Mouse (Mus musculus) MEL (cell line): ENCODE results near the gene Clec16a. TPM values are rescaled to one million over a fixed set of nuclear protein-coding genes. Genes with fewer than 3 reads are reported as not detected.

ENCODE experiments used
- DNase-seq: peaks from one replicate; pipeline ENCODE4 v3.0.0; 2011; ENCODE audit warnings: low read depth, low spot score
- H3K27ac ChIP-seq: 2 replicates; pipeline ENCODE4 v1.5.1; 2012; ENCODE audit warnings: low read depth, mild to moderate bottlenecking, control low read depth, low read length, moderate library complexity; ENCODE audit not compliant: control insufficient read depth
- H3K27me3 ChIP-seq, 2 experiments: fragments of 150-350 bp in 1 of 2; sonication (generic) in 1 of 2; 2 replicates each; pipeline ENCODE4 v1.6.1; 2012; ENCODE audit warnings: low read length in 2 of 2, mild to moderate bottlenecking in 2 of 2, improper control_type of control experiment in 1 of 2, moderate library complexity in 1 of 2; ENCODE audit not compliant: insufficient read depth in 2 of 2, control insufficient read depth in 1 of 2
- H3K36me3 ChIP-seq, 2 experiments: 2 replicates each; pipeline ENCODE4 v1.6.1; 2012 to 2014; ENCODE audit warnings: low read length in 2 of 2, improper control_type of control experiment in 1 of 2, inconsistent platforms in 1 of 2, mild to moderate bottlenecking in 1 of 2; ENCODE audit not compliant: insufficient read depth in 2 of 2, control insufficient read depth in 1 of 2
- H3K4me1 ChIP-seq, 2 experiments: fragments of 150-350 bp in 1 of 2; sonication (generic) in 1 of 2; 2 replicates each; pipeline ENCODE4 v1.6.1; 2012; ENCODE audit warnings: low read length in 2 of 2, improper control_type of control experiment in 1 of 2, mild to moderate bottlenecking in 1 of 2; ENCODE audit not compliant: insufficient read depth in 2 of 2, control insufficient read depth in 1 of 2
- H3K4me3 ChIP-seq, 2 experiments: fragments of 150-350 bp in 1 of 2; sonication (generic) in 1 of 2; 2 replicates each; pipeline ENCODE4 v1.5.1; 2012; ENCODE audit warnings: low read depth in 2 of 2, low read length in 2 of 2, mild to moderate bottlenecking in 2 of 2, moderate library complexity in 2 of 2, control low read depth in 1 of 2, improper control_type of control experiment in 1 of 2; ENCODE audit not compliant: control insufficient read depth in 1 of 2, insufficient read depth in 1 of 2
- H3K79me2 ChIP-seq: 2 replicates; pipeline ENCODE4 v1.6.1; 2012; ENCODE audit warnings: mild to moderate bottlenecking, low read length, moderate library complexity; ENCODE audit not compliant: control insufficient read depth, poor library complexity, insufficient read depth
- H3K9ac ChIP-seq: 2 replicates; pipeline ENCODE4 v1.6.1; 2012; ENCODE audit warnings: low read depth, mild to moderate bottlenecking, control low read depth, low read length, moderate library complexity; ENCODE audit not compliant: control insufficient read depth, poor library complexity, severe bottlenecking
- H3K9me3 ChIP-seq: fragments of 150-350 bp; sonication (generic); replicated peaks from 2 replicates; pipeline ENCODE4 v1.6.1; 2012; ENCODE audit warnings: mild to moderate bottlenecking, low read length, improper control_type of control experiment, moderate library complexity; ENCODE audit not compliant: insufficient read depth
- CTCF ChIP-seq, 3 experiments: IDR thresholded peaks in 2 of 3; conservative IDR thresholded peaks in 1 of 3; 2 replicates each; pipeline ENCODE4 v1.5.1; 2011 to 2012; ENCODE audit warnings: low read length in 3 of 3, low read depth in 2 of 3, mild to moderate bottlenecking in 2 of 3, improper control_type of control experiment in 1 of 3, inconsistent platforms in 1 of 3, mixed read lengths in 1 of 3, moderate library complexity in 1 of 3; ENCODE audit not compliant: control insufficient read depth in 1 of 3, insufficient read depth in 1 of 3, poor library complexity in 1 of 3, severe bottlenecking in 1 of 3
- E2F4 ChIP-seq: IDR thresholded peaks from 2 replicates; pipeline ENCODE4 v1.6.1; 2011; ENCODE audit warnings: low read depth, low read length, improper control_type of control experiment, borderline replicate concordance
- ELF1 ChIP-seq: IDR thresholded peaks from 2 replicates; pipeline ENCODE4 v1.6.1; 2014; ENCODE audit warnings: low read depth, mild to moderate bottlenecking, inconsistent platforms, low read length, improper control_type of control experiment, moderate library complexity
- ETS1 ChIP-seq: IDR thresholded peaks from 2 replicates; pipeline ENCODE4 v1.6.1; 2012; ENCODE audit warnings: low read depth, mild to moderate bottlenecking, inconsistent platforms, low read length, improper control_type of control experiment, moderate library complexity
- GABPA ChIP-seq: IDR thresholded peaks from 2 replicates; pipeline ENCODE4 v1.6.1; 2012; ENCODE audit warnings: low read depth, mild to moderate bottlenecking, inconsistent platforms, low read length, improper control_type of control experiment, moderate library complexity
- HCFC1 ChIP-seq: IDR thresholded peaks from 2 replicates; pipeline ENCODE4 v1.6.1; 2012; ENCODE audit warnings: low read depth, mild to moderate bottlenecking, inconsistent platforms, low read length, improper control_type of control experiment, moderate library complexity
- RAD21 ChIP-seq: IDR thresholded peaks from 2 replicates; pipeline ENCODE4 v1.6.1; 2011; ENCODE audit warnings: mild to moderate bottlenecking, low read depth, low read length, improper control_type of control experiment
- RCOR1 ChIP-seq: IDR thresholded peaks from 2 replicates; pipeline ENCODE4 v1.6.1; 2012; ENCODE audit warnings: low read depth, mild to moderate bottlenecking, inconsistent platforms, low read length, improper control_type of control experiment
- SMC3 ChIP-seq: IDR thresholded peaks from 2 replicates; pipeline ENCODE4 v1.6.1; 2011; ENCODE audit warnings: low read depth, low read length, improper control_type of control experiment
- TBP ChIP-seq: IDR thresholded peaks from 2 replicates; pipeline ENCODE4 v1.8.0; 2011; ENCODE audit warnings: low read depth, low read length, improper control_type of control experiment
- USF1 ChIP-seq: IDR thresholded peaks from 2 replicates; pipeline ENCODE4 v1.6.1; 2014; ENCODE audit warnings: low read depth, mild to moderate bottlenecking, inconsistent platforms, low read length, improper control_type of control experiment, moderate library complexity
- ZC3H11A ChIP-seq: IDR thresholded peaks from 2 replicates; pipeline ENCODE4 v1.6.1; 2012; ENCODE audit warnings: low read depth, mild to moderate bottlenecking, inconsistent platforms, low read length, improper control_type of control experiment
- polyA plus RNA-seq, 2 experiments: library from polyadenylated mRNA; stranded (reverse) in 1 of 2; unstranded in 1 of 2; fragments of >175 nt in 1 of 2; fragments of >200 nt in 1 of 2; gene quantifications; 2 replicates each; pipeline versions ENCODE4 v1.2.1 to v1.2.4; 2012; ENCODE audit warnings: low replicate concordance in 2 of 2, low read depth in 1 of 2; ENCODE audit not compliant: insufficient read length in 2 of 2, insufficient read depth in 1 of 2, missing spikeins in 1 of 2
- total RNA-seq: library from RNA; depleted of rRNA; stranded (reverse); fragments of 300-350 nt; gene quantifications from 2 replicates; pipeline ENCODE4 v1.2.3, GENCODE M21; 2012

Gene Clec16a
- total and polyA plus RNA-seq, 3 experiments = 10.4 to 49.3 (median 22.1) TPM

GRCm38 (mm10) chr16:10518030-10518429 lies 27.1 kb upstream of the Clec16a start:
- no peaks in the 10 kb centered on the region for H3K9me3 ChIP-seq
- peaks cover 0 to 4% of the 10 kb centered on the region in 2 experiments; a peak in 1 of 4 replicates for H3K27me3 ChIP-seq
- H3K4me1 ChIP-seq = no peaks in the 10 kb centered on the region
- H3K4me3 ChIP-seq = no peak overlapping the region
- DNase-seq = no peak
- no peaks in the 10 kb centered on the region for H3K79me2 ChIP-seq
- H3K27ac ChIP-seq = no peak overlapping the region
- TF ChIP-seq ETS1 = no peak
- TF ChIP-seq RCOR1 = no peak
- no peak for TF ChIP-seq ELF1
- TF ChIP-seq TBP = no peak
- TF ChIP-seq GABPA = no peak
- TF ChIP-seq E2F4 = no peak
- peak in 1 of 3 experiments; percentile 21; a peak in 2 of 6 replicates for TF ChIP-seq CTCF (IDR thresholded peaks at IDR 0.05 in 2 of 3, conservative IDR thresholded peaks at IDR 0.05 in 1 of 3; ENCODE audit: control insufficient read depth in 1 of 3, insufficient read depth in 1 of 3, low read depth in 2 of 3, low read length in 3 of 3, poor library complexity in 1 of 3, severe bottlenecking in 1 of 3)
- no peak overlapping the region for H3K9ac ChIP-seq
- H3K36me3 ChIP-seq = no peaks in the 10 kb centered on the region

GRCm38 (mm10) chr16:10520908-10521614 lies 24.1 kb upstream of the Clec16a start:
- H3K9ac ChIP-seq = no peak overlapping the region
- H3K27ac ChIP-seq = no peak overlapping the region
- TF ChIP-seq TBP (no peak), ZC3H11A (peak; percentile 25; the same call in 1 of the 2 replicates), CTCF (IDR thresholded peaks at IDR 0.05 in 2 of 3, conservative IDR thresholded peaks at IDR 0.05 in 1 of 3; ENCODE audit: control insufficient read depth in 1 of 3, insufficient read depth in 1 of 3, low read depth in 2 of 3, low read length in 3 of 3, poor library complexity in 1 of 3, severe bottlenecking in 1 of 3) (peak; percentile 68 to 77 (median 73)), USF1 (no peak), SMC3 (peak; percentile 74), RAD21 (peak; percentile 66)
- DNase-seq = peak; percentile 76
- H3K79me2 ChIP-seq = no peaks in the 10 kb centered on the region
- peaks cover 0 to 4% of the 10 kb centered on the region in 2 experiments; a peak in 1 of 4 replicates for H3K27me3 ChIP-seq
- no peak overlapping the region for H3K4me3 ChIP-seq
- H3K36me3 ChIP-seq = no peaks in the 10 kb centered on the region
- no peaks in the 10 kb centered on the region for H3K9me3 ChIP-seq
- 0 out of 4 replicates have a peak, but pooled peaks cover 0 to 5% of the 10 kb centered on the region in 2 experiments for H3K4me1 ChIP-seq

- 0 out of 4 replicates have a peak, but pooled peaks cover 0 to 5% of the 10 kb centered on the region in 2 experiments for H3K4me1 ChIP-seq
- H3K27ac ChIP-seq = no peak overlapping the region
- peak; percentile 69 for DNase-seq
- H3K9me3 ChIP-seq = no peaks in the 10 kb centered on the region
- no peaks in the 10 kb centered on the region for H3K36me3 ChIP-seq
- H3K4me3 ChIP-seq = no peak overlapping the region
- H3K9ac ChIP-seq = no peak overlapping the region
- no peaks in the 10 kb centered on the region for H3K79me2 ChIP-seq
- H3K27me3 ChIP-seq = peaks cover 0 to 2% of the 10 kb centered on the region in 2 experiments; a peak in 1 of 4 replicates
- TF ChIP-seq ZC3H11A (0 out of 2 replicates have a peak, but pooled peaks have one; percentile 3), SMC3 (peak; percentile 61), GABPA (no peak), RAD21 (peak; percentile 40), HCFC1 (no peak), CTCF (IDR thresholded peaks at IDR 0.05 in 2 of 3, conservative IDR thresholded peaks at IDR 0.05 in 1 of 3; ENCODE audit: control insufficient read depth in 1 of 3, insufficient read depth in 1 of 3, low read depth in 2 of 3, low read length in 3 of 3, poor library complexity in 1 of 3, severe bottlenecking in 1 of 3) (peak; percentile 63 to 73 (median 70))
Measured at GRCm38 (mm10) chr16:10522811-10523210, 22.3 kb upstream of the Clec16a start.
